ENCODE assay signal across 19 mouse cellular contexts in the genomic region with DNA sequence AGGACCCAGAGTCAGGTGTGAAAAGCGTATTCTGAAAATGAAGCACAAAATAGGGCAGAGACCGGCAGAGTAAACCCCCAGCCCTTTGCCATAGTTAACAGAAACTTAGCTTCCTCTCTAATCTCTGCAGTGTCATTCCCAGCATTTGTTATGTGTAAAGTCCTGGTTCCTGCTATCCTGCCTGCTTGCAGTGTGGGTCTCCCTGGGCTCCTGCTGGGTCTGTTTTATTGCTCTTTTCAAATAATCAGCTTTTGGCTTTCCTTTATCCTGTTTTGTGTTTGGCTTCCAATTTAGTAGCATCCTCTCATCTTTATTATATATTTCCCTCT.
DNase-seq lines count a peak whose midpoint lies in the region; ATAC-seq lines count a peak whose summit lies in the region.
"Had no signal": no experiment of that assay in that cellular context is flagged by ENCODE, and none has a peak within 500 bp of the region (broad histone marks: within the 10 kb centered on the region; RNA-seq: fewer than 3 reads in every experiment).

No protein-coding gene starts in this region.

- ATAC-seq in hindbrain, embryonic 13.5 days (ENCODE audit: low FRiP score) = no peak
- ATAC-seq in hindbrain, embryonic 12.5 days (ENCODE audit: low FRiP score) = no peak
- ATAC-seq in midbrain, embryonic 11.5 days (ENCODE audit: low FRiP score) = no peak
- ATAC-seq in midbrain, embryonic 15.5 days (replicated peaks) = no peak
- ATAC-seq: forebrain, embryonic 15.5 days had no signal

- no peaks in the 10 kb centered on the region for H3K4me1 ChIP-seq in hindbrain, embryonic 13.5 days (replicated peaks)
- H3K4me1 ChIP-seq in hindbrain, embryonic 12.5 days = no peaks in the 10 kb centered on the region
- H3K4me1 ChIP-seq in midbrain, embryonic 11.5 days (ENCODE audit: control insufficient read depth, insufficient read depth, low read length) = no peaks in the 10 kb centered on the region
- H3K4me1 ChIP-seq in midbrain, embryonic 15.5 days = no peaks in the 10 kb centered on the region
- H3K4me1 ChIP-seq in megakaryocyte, embryonic 14.5 days = peaks cover 9% of the 10 kb centered on the region
- H3K4me1 ChIP-seq: embryonic facial prominence, embryonic 15.5 days; forebrain, embryonic 15.5 days had no signal

- 42% methylated on average over 2 of the region's 2 CpGs for WGBS in hindbrain, embryonic 13.5 days
- 35% methylated on average over 2 of the region's 2 CpGs for WGBS in hindbrain, embryonic 12.5 days
- 19% methylated on average over 2 of the region's 2 CpGs for WGBS in midbrain, embryonic 11.5 days
- WGBS in midbrain, embryonic 15.5 days = 32% methylated on average over 2 of the region's 2 CpGs

- H3K36me3 ChIP-seq in hindbrain, embryonic 13.5 days = no peaks in the 10 kb centered on the region
- H3K36me3 ChIP-seq in hindbrain, embryonic 12.5 days = no peaks in the 10 kb centered on the region
- no peaks in the 10 kb centered on the region for H3K36me3 ChIP-seq in midbrain, embryonic 11.5 days (ENCODE audit: control insufficient read depth, insufficient read depth, low read length)
- no peaks in the 10 kb centered on the region for H3K36me3 ChIP-seq in midbrain, embryonic 15.5 days (replicated peaks)
- no peaks in the 10 kb centered on the region for H3K36me3 ChIP-seq in megakaryocyte, embryonic 14.5 days (replicated peaks; ENCODE audit: low read length)
- H3K36me3 ChIP-seq: embryonic facial prominence, embryonic 15.5 days; forebrain, embryonic 15.5 days had no signal

- peak; percentile 73 for DNase-seq in midbrain, embryonic 11.5 days (ENCODE audit: low spot score, missing footprints)
- no peak for DNase-seq in spleen, postnatal 14 days (ENCODE audit: low spot score in 2 of 2)
- DNase-seq: adrenal gland, adult 2 months; adrenal gland, postnatal 25 days; cerebellum, adult 11 months; cerebellum, adult 8-10 months; cerebellum, postnatal 14 days; embryo, embryonic 11 days; gastrocnemius, postnatal 25 days; heart, postnatal 10 days; heart, postnatal 4 days had no signal

- 0 out of 2 replicates have a peak overlapping the region, but pooled peaks have one; percentile 25 for H3K9ac ChIP-seq in hindbrain, embryonic 13.5 days
- no peak overlapping the region for H3K9ac ChIP-seq in hindbrain, embryonic 12.5 days
- H3K9ac ChIP-seq in midbrain, embryonic 11.5 days (ENCODE audit: low read length) = no peak overlapping the region
- H3K9ac ChIP-seq in midbrain, embryonic 15.5 days = no peak overlapping the region
- H3K9ac ChIP-seq: embryonic facial prominence, embryonic 15.5 days; forebrain, embryonic 15.5 days; hindbrain, embryonic 14.5 days had no signal

- H3K27me3 ChIP-seq in hindbrain, embryonic 13.5 days = no peaks in the 10 kb centered on the region
- H3K27me3 ChIP-seq in hindbrain, embryonic 12.5 days = no peaks in the 10 kb centered on the region
- no peaks in the 10 kb centered on the region for H3K27me3 ChIP-seq in midbrain, embryonic 11.5 days (ENCODE audit: control insufficient read depth, insufficient read depth, low read length)
- no peaks in the 10 kb centered on the region for H3K27me3 ChIP-seq in midbrain, embryonic 15.5 days (replicated peaks)
- no peaks in the 10 kb centered on the region for H3K27me3 ChIP-seq in megakaryocyte, embryonic 14.5 days (replicated peaks)
- H3K27me3 ChIP-seq: embryonic facial prominence, embryonic 15.5 days; forebrain, embryonic 15.5 days had no signal

- no peak overlapping the region for H3K4me3 ChIP-seq in hindbrain, embryonic 13.5 days
- no peak overlapping the region for H3K4me3 ChIP-seq in hindbrain, embryonic 12.5 days
- H3K4me3 ChIP-seq in midbrain, embryonic 11.5 days (ENCODE audit: low read depth, low read length) = no peak overlapping the region
- no peak overlapping the region for H3K4me3 ChIP-seq in midbrain, embryonic 15.5 days
- peak overlapping the region; percentile 66 for H3K4me3 ChIP-seq in megakaryocyte, embryonic 14.5 days (replicated peaks)
- H3K4me3 ChIP-seq: embryonic facial prominence, embryonic 15.5 days; erythroblast, embryonic 14.5 days; forebrain, embryonic 15.5 days had no signal

- no peak overlapping the region for H3K4me2 ChIP-seq in hindbrain, embryonic 13.5 days
- H3K4me2 ChIP-seq in hindbrain, embryonic 12.5 days (replicated peaks) = no peak overlapping the region
- H3K4me2 ChIP-seq in midbrain, embryonic 11.5 days = no peak overlapping the region
- H3K4me2 ChIP-seq in midbrain, embryonic 15.5 days = no peak overlapping the region
- H3K4me2 ChIP-seq: embryonic facial prominence, embryonic 15.5 days; forebrain, embryonic 15.5 days; hindbrain, embryonic 14.5 days had no signal

- no peaks in the 10 kb centered on the region for H3K9me3 ChIP-seq in hindbrain, embryonic 13.5 days
- H3K9me3 ChIP-seq in hindbrain, embryonic 12.5 days (replicated peaks) = no peaks in the 10 kb centered on the region
- H3K9me3 ChIP-seq in midbrain, embryonic 11.5 days (ENCODE audit: control insufficient read depth, low read length) = no peaks in the 10 kb centered on the region
- no peaks in the 10 kb centered on the region for H3K9me3 ChIP-seq in midbrain, embryonic 15.5 days
- no peaks in the 10 kb centered on the region for H3K9me3 ChIP-seq in megakaryocyte, embryonic 14.5 days
- H3K9me3 ChIP-seq: embryonic facial prominence, embryonic 15.5 days; forebrain, embryonic 15.5 days had no signal

- no peak overlapping the region for H3K27ac ChIP-seq in hindbrain, embryonic 13.5 days
- no peak overlapping the region for H3K27ac ChIP-seq in hindbrain, embryonic 12.5 days
- no peak overlapping the region for H3K27ac ChIP-seq in midbrain, embryonic 11.5 days (ENCODE audit: low read depth, low read length)
- no peak overlapping the region for H3K27ac ChIP-seq in midbrain, embryonic 15.5 days
- H3K27ac ChIP-seq: embryonic facial prominence, embryonic 15.5 days; forebrain, embryonic 15.5 days; hindbrain, embryonic 14.5 days had no signal
